Mouse (Mus musculus) limb, embryonic 15.5 days (tissue): Measurements from ENCODE around the gene Nsmce1. TPM values are rescaled to one million over a fixed set of nuclear protein-coding genes. Genes with fewer than 3 reads are reported as not detected.
A peak's percentile ranks its signal among the peaks of the same experiment; 100 is the strongest.

Experiments
- ATAC-seq: fragments of 200-750 bp; cut with Nextera tagmentation; 2 replicates; pipeline ENCODE4 v1.8.0; 2017; ENCODE audit warnings: low read depth, moderate TSS enrichment; ENCODE audit not compliant: insufficient number of reproducible peaks, low FRiP score, low TSS enrichment
- H3K27ac ChIP-seq: fragments of 300-500 bp; sonication (generic); 2 replicates; pipeline ENCODE4 v1.5.1; 2015; ENCODE audit warnings: moderate library complexity, mild to moderate bottlenecking, inconsistent platforms
- H3K27me3 ChIP-seq: fragments of 300-500 bp; sonication (generic); 2 replicates; pipeline ENCODE4 v1.6.1; 2015; ENCODE audit warnings: inconsistent platforms
- H3K36me3 ChIP-seq: fragments of 300-500 bp; sonication (generic); 2 replicates; pipeline ENCODE4 v1.6.1; 2015; ENCODE audit warnings: inconsistent platforms
- H3K4me1 ChIP-seq: fragments of 300-500 bp; sonication (generic); 2 replicates; pipeline ENCODE4 v1.6.1; 2015; ENCODE audit warnings: inconsistent platforms
- H3K4me2 ChIP-seq: fragments of 300-500 bp; sonication (generic); 2 replicates; pipeline ENCODE4 v1.6.1; 2015; ENCODE audit warnings: mild to moderate bottlenecking, inconsistent platforms
- H3K4me3 ChIP-seq: fragments of 300-500 bp; sonication (generic); 2 replicates; pipeline ENCODE4 v1.5.1; 2015; ENCODE audit warnings: mild to moderate bottlenecking, inconsistent platforms
- H3K9ac ChIP-seq: fragments of 300-500 bp; sonication (generic); 2 replicates; pipeline ENCODE4 v1.6.1; 2015; ENCODE audit warnings: inconsistent platforms
- H3K9me3 ChIP-seq: fragments of 300-500 bp; sonication (generic); 2 replicates; pipeline ENCODE4 v1.6.1; 2016; ENCODE audit warnings: inconsistent platforms
- WGBS: fragments of 180-500 bp; shearing (Covaris S2); methylation state at CpG from one replicate; pipeline ENCODE4 v1.1.7; 2015; 5-methylcytosine and 5-hydroxymethylcytosine counted together
- polyA plus RNA-seq: library from polyadenylated mRNA; unstranded; fragments of >200 nt; fragmentation: Nextera tagmentation; extraction: Ambion mirVana; gene quantifications from 2 replicates; pipeline ENCODE4 v1.2.1, GENCODE M21; 2015

The Nsmce1 gene
- polyA plus RNA-seq: 102 and 103 TPM in 2 replicates

GRCm38 (mm10) chr7:125490947-125491735, at the start of gene Nsmce1:
Gene Nsmce1 (minus strand): TSS chr7:125491596.
- WGBS: 1% methylated on average over 54 of the region's 56 CpGs
- ATAC-seq: peak; percentile 94
- H3K9me3 ChIP-seq: no peaks in the 10 kb centered on the region
- peak within 1 kb of the TSS; percentile 87 for H3K27ac ChIP-seq
- peaks cover 7% of the 10 kb centered on the region for H3K36me3 ChIP-seq
- H3K4me1 ChIP-seq: peaks cover 21% of the 10 kb centered on the region
- H3K9ac ChIP-seq: peak within 1 kb of the TSS; percentile 50
- H3K27me3 ChIP-seq: no peaks in the 10 kb centered on the region
- peak within 1 kb of the TSS; percentile 62 for H3K4me3 ChIP-seq
- peak within 1 kb of the TSS; percentile 68 for H3K4me2 ChIP-seq

- Histone ChIP-seq H3K27ac (no peak overlapping the region), H3K4me3 (no peak overlapping the region), H3K4me2 (no peak overlapping the region), H3K36me3 (no peaks in the 10 kb centered on the region), H3K9ac (no peak overlapping the region), H3K9me3 (no peaks in the 10 kb centered on the region), H3K4me1 (0 out of 2 replicates have a peak, but pooled peaks cover 3% of the 10 kb centered on the region), H3K27me3 (no peaks in the 10 kb centered on the region)
- 90% methylated on average over 1 of the region's 1 CpGs for WGBS
- ATAC-seq: no peak
These were observed 49.6 kb upstream of the Nsmce1 start for GRCm38 (mm10) chr7:125541026-125541425.

- ATAC-seq: no peak
- 74% methylated on average over 3 of the region's 3 CpGs for WGBS
These were observed 48.0 kb upstream of the Nsmce1 start for GRCm38 (mm10) chr7:125539351-125539750.

GRCm38 (mm10) chr7:125527901-125528580, 36.6 kb upstream of the Nsmce1 start:
- H3K27me3 ChIP-seq: no peaks in the 10 kb centered on the region
- WGBS: 64% methylated on average over 9 of the region's 9 CpGs
- no peak overlapping the region for H3K9ac ChIP-seq
- H3K4me2 ChIP-seq: no peak overlapping the region
- no peaks in the 10 kb centered on the region for H3K9me3 ChIP-seq
- no peak for ATAC-seq
- no peaks in the 10 kb centered on the region for H3K4me1 ChIP-seq
- no peaks in the 10 kb centered on the region for H3K36me3 ChIP-seq
- H3K4me3 ChIP-seq: no peak overlapping the region
- H3K27ac ChIP-seq: no peak overlapping the region

More at GRCm38 (mm10) chr7:125539351-125539750, 48.0 kb upstream of the Nsmce1 start:
- Histone ChIP-seq H3K9ac (no peak overlapping the region), H3K27ac (no peak overlapping the region), H3K4me3 (no peak overlapping the region), H3K4me1 (0 out of 2 replicates have a peak, but pooled peaks cover 3% of the 10 kb centered on the region), H3K36me3 (no peaks in the 10 kb centered on the region), H3K4me2 (no peak overlapping the region), H3K9me3 (peaks cover under 1% of the 10 kb centered on the region; the same call in 1 of the 2 replicates), H3K27me3 (no peaks in the 10 kb centered on the region)

DNA sequence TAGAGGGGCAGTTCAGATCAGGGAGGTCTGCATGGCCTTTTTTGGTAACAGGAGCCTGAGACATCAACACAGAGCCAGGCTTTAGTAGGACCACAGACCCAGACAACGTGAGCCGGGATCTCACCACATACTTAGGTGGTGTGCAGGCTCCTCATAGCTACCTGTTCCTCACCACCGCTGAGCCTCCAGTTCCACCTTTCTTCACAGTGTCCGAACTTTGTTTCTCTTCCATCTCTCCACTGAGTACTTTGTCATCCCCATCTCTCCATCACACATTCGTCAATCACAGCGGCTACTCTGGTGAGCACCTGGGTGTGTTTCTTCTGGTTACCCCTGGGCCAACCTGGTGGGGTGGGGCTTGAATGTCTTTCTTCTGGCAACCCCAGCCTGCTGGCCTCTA, 35.8 kb upstream of the Nsmce1 start:
- Histone ChIP-seq H3K27ac (no peak overlapping the region), H3K9ac (no peak overlapping the region), H3K36me3 (no peaks in the 10 kb centered on the region), H3K27me3 (no peaks in the 10 kb centered on the region), H3K4me1 (no peaks in the 10 kb centered on the region), H3K4me2 (no peak overlapping the region), H3K9me3 (no peaks in the 10 kb centered on the region), H3K4me3 (no peak overlapping the region)
- no peak for ATAC-seq
- 83% methylated on average over 6 of the region's 6 CpGs for WGBS

DNA sequence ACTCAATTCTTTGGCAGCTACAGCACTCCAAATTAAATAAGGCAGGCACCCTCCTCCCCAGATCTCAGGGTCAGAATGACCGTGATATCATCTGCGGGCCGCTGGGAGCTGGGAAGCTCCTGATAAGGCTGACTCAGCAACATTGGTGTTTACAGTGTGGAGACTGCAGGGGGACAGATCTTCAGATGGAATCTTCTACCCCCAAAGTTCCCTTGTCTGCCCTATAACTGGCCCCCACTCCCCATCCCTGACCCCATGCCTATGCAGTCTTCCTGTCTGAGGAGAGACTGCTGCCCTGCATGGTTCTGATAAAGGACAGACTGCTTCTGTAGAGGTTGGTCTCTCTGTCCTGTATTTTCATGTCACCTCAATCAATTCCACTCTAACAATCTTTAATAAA, 31.7 kb upstream of the Nsmce1 start:
- 70% methylated on average over 3 of the region's 3 CpGs for WGBS
- no peaks in the 10 kb centered on the region for H3K9me3 ChIP-seq
- no peak overlapping the region for H3K9ac ChIP-seq
- H3K36me3 ChIP-seq: no peaks in the 10 kb centered on the region
- no peak overlapping the region for H3K27ac ChIP-seq
- no peak for ATAC-seq
- no peaks in the 10 kb centered on the region for H3K27me3 ChIP-seq
- no peaks in the 10 kb centered on the region for H3K4me1 ChIP-seq
- H3K4me2 ChIP-seq: no peak overlapping the region
- no peak overlapping the region for H3K4me3 ChIP-seq

DNA sequence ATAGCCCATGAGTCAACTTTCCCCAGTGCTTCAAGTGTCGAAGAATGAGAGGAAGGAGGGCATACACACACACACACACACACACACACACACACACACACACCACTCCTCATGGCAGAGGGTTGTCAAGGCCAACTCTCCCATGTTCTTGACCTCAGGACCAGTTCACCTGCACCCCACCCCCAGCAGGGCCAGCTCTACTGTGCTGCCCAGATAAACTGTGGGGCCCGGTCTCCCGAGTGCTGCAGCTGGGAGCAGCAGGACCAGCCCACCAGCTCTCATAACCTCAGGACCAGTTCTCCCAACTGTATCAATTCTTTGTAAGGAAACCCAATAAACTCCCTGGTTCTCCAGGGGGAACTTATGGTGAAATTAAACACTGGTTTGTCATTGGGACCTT, 28.3 kb upstream of the Nsmce1 start:
- H3K9ac ChIP-seq: no peak overlapping the region
- H3K27ac ChIP-seq: no peak overlapping the region
- no peaks in the 10 kb centered on the region for H3K36me3 ChIP-seq
- H3K4me3 ChIP-seq: no peak overlapping the region
- H3K27me3 ChIP-seq: no peaks in the 10 kb centered on the region
- H3K4me1 ChIP-seq: peaks cover 18% of the 10 kb centered on the region
- WGBS: 72% methylated on average over 3 of the region's 3 CpGs
- no peaks in the 10 kb centered on the region for H3K9me3 ChIP-seq
- no peak overlapping the region for H3K4me2 ChIP-seq
- ATAC-seq: no peak

- Histone ChIP-seq H3K36me3 (no peaks in the 10 kb centered on the region), H3K9me3 (no peaks in the 10 kb centered on the region), H3K9ac (no peak overlapping the region), H3K27me3 (no peaks in the 10 kb centered on the region), H3K4me1 (peaks cover 21% of the 10 kb centered on the region), H3K4me2 (no peak overlapping the region), H3K27ac (no peak overlapping the region), H3K4me3 (no peak overlapping the region)
- 0 out of 2 replicates have a peak, but pooled peaks have one; percentile 42 for ATAC-seq
- 65% methylated on average over 6 of the region's 6 CpGs for WGBS
These were observed 26.1 kb upstream of the Nsmce1 start for GRCm38 (mm10) chr7:125517470-125517869.

- H3K4me3 ChIP-seq: no peak overlapping the region
- WGBS: 92% methylated on average over 8 of the region's 8 CpGs
- H3K9me3 ChIP-seq: no peaks in the 10 kb centered on the region
- ATAC-seq: no peak
- no peaks in the 10 kb centered on the region for H3K27me3 ChIP-seq
- no peak overlapping the region for H3K9ac ChIP-seq
- no peak overlapping the region for H3K4me2 ChIP-seq
- no peaks in the 10 kb centered on the region for H3K36me3 ChIP-seq
- H3K4me1 ChIP-seq: peaks cover 21% of the 10 kb centered on the region
- H3K27ac ChIP-seq: no peak overlapping the region
These were observed 25.3 kb upstream of the Nsmce1 start for GRCm38 (mm10) chr7:125516723-125517122.

GRCm38 (mm10) chr7:125515081-125515853, 23.9 kb upstream of the Nsmce1 start:
- Histone ChIP-seq H3K4me3 (no peak overlapping the region), H3K27ac (peak overlapping the region; percentile 71), H3K9me3 (no peaks in the 10 kb centered on the region), H3K9ac (no peak overlapping the region), H3K4me2 (no peak overlapping the region), H3K36me3 (no peaks in the 10 kb centered on the region), H3K4me1 (peaks cover 21% of the 10 kb centered on the region), H3K27me3 (no peaks in the 10 kb centered on the region)
- 46% methylated on average over 5 of the region's 5 CpGs for WGBS
- ATAC-seq: peak; percentile 71; the same call in 1 of the 2 replicates

GRCm38 (mm10) chr7:125511852-125512251, 20.5 kb upstream of the Nsmce1 start:
- Histone ChIP-seq H3K9ac (no peak overlapping the region), H3K4me3 (no peak overlapping the region), H3K4me2 (no peak overlapping the region), H3K36me3 (no peaks in the 10 kb centered on the region), H3K27me3 (no peaks in the 10 kb centered on the region), H3K9me3 (no peaks in the 10 kb centered on the region), H3K27ac (no peak overlapping the region), H3K4me1 (peaks cover 18% of the 10 kb centered on the region)
- WGBS: 50% methylated on average over 2 of the region's 2 CpGs
- ATAC-seq: no peak
